Mouse (Mus musculus): ENCODE results near the gene Vmn1r171.
"Not testable (repeated sequence)": the region's sequence is repeated elsewhere in the genome, so short reads cannot be mapped to it uniquely, and the experiment has no call there.

Gene Vmn1r171

DNA sequence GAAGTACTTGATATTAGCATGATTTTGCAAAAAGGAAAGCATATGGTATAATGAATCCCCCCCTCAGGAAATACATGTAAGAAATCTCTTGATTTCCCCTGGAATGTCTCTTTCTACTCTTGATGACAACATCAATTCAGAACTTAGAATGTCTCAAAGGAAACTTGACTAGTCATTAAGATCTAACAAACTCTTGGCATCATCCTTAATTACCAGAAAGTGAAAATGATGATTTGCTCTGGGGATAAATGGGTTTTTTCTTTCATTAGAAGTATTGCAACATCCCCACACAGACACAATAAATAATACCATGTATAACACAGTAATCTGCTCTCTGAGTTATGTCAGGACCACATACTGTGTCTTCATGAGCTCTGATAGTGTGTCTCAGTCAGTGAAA is at the start of gene Vmn1r171:
Gene Vmn1r171, plus strand, starts transcription at position 301 of the 400 bp plus-strand sequence.
- DNase-seq (ENCODE audit: low spot score in 2 of 2), result no peak

- DNase-seq (ENCODE audit: low spot score in 2 of 2), result not testable (repeated sequence)
Observed at GRCm38 (mm10) chr7:23605875-23606274, 24.6 kb upstream of the Vmn1r171 start, which contains the start of gene Vmn1r170. Gene Vmn1r170, plus strand, starts transcription at chr7:23606175.

- no peak for DNase-seq (ENCODE audit: low spot score in 2 of 2)
Observed at GRCm38 (mm10) chr7:23658016-23658415, 27.5 kb downstream of the Vmn1r171 start, which contains the start of gene Vmn1r172. Gene Vmn1r172, plus strand, starts transcription at chr7:23658316.
